Mouse (Mus musculus) myocyte (in vitro differentiated cells): ENCODE data around the gene Flad1. TPM values are rescaled to one million over a fixed set of nuclear protein-coding genes. Genes with fewer than 3 reads are reported as not detected.
A peak's percentile ranks its signal among the peaks of the same experiment; 100 is the strongest.

Experiments used
- H3K27me3 ChIP-seq: one replicate; pipeline ENCODE4 v1.6.1; 2011; ENCODE audit not compliant: control insufficient read depth, insufficient read depth, insufficient read length
- H3K36me3 ChIP-seq: one replicate; pipeline ENCODE4 v1.6.1; 2011; ENCODE audit not compliant: control insufficient read depth, insufficient read depth
- H3K4me2 ChIP-seq: one replicate; pipeline ENCODE4 v1.6.1; 2011; ENCODE audit warnings: low read depth, control low read depth
- H3K4me3 ChIP-seq: one replicate; pipeline ENCODE4 v1.5.1; 2011; ENCODE audit warnings: mild to moderate bottlenecking, control low read depth, moderate library complexity
- H3K79me2 ChIP-seq: one replicate; pipeline ENCODE4 v1.6.1; 2011; ENCODE audit not compliant: control insufficient read depth, insufficient read depth
- H3ac ChIP-seq: one replicate; pipeline ENCODE4 v1.6.1; 2011; ENCODE audit not compliant: control insufficient read depth, insufficient read length
- CEBPB ChIP-seq: IDR thresholded peaks from 2 replicates; pipeline ENCODE4 v1.6.1; 2011; ENCODE audit warnings: mild to moderate bottlenecking, moderate library complexity; ENCODE audit not compliant: poor library complexity, insufficient read depth, severe bottlenecking
- E2F4 ChIP-seq: IDR thresholded peaks from one replicate; pipeline ENCODE4 v1.6.1; 2011; ENCODE audit warnings: mild to moderate bottlenecking, control low read depth, moderate library complexity; ENCODE audit not compliant: insufficient read depth
- MAX ChIP-seq: IDR thresholded peaks from one replicate; pipeline ENCODE4 v1.6.1; 2011; ENCODE audit warnings: low read depth, mild to moderate bottlenecking, control low read depth
- MYOD1 ChIP-seq, 3 experiments: IDR thresholded peaks; one replicate each; pipeline ENCODE4 v1.6.1; 2011; ENCODE audit warnings: control low read depth in 2 of 3, low read depth in 2 of 3, mild to moderate bottlenecking in 2 of 3, moderate library complexity in 1 of 3; ENCODE audit not compliant: insufficient read length in 2 of 3, control insufficient read depth in 1 of 3
- MYOG ChIP-seq, 3 experiments: IDR thresholded peaks; one replicate each; pipeline ENCODE4 v1.6.1; 2011; ENCODE audit warnings: control low read depth in 2 of 3, low read depth in 2 of 3, mild to moderate bottlenecking in 2 of 3; ENCODE audit not compliant: insufficient read length in 2 of 3, control insufficient read depth in 1 of 3, insufficient read depth in 1 of 3
- POLR2A ChIP-seq: IDR thresholded peaks from one replicate; pipeline ENCODE4 v1.6.1; 2011; ENCODE audit warnings: low read depth, mild to moderate bottlenecking, control low read depth, moderate library complexity; ENCODE audit not compliant: insufficient read length
- POLR2AphosphoS2 ChIP-seq: IDR thresholded peaks from one replicate; pipeline ENCODE4 v1.6.1; 2011; ENCODE audit warnings: low read depth, control low read depth; ENCODE audit not compliant: insufficient read length
- REST ChIP-seq: IDR thresholded peaks from one replicate; pipeline ENCODE4 v1.6.1; 2011; ENCODE audit warnings: mild to moderate bottlenecking, control low read depth, moderate library complexity; ENCODE audit not compliant: insufficient read depth, insufficient read length
- SRF ChIP-seq: IDR thresholded peaks from one replicate; pipeline ENCODE4 v1.6.1; 2011; ENCODE audit warnings: low read depth; ENCODE audit not compliant: control insufficient read depth, insufficient read length
- TCF12 ChIP-seq: IDR thresholded peaks from one replicate; pipeline ENCODE4 v1.6.1; 2011; ENCODE audit warnings: mild to moderate bottlenecking, control low read depth; ENCODE audit not compliant: poor library complexity, insufficient read depth, severe bottlenecking
- TCF3 ChIP-seq: IDR thresholded peaks from one replicate; pipeline ENCODE4 v1.6.1; 2011; ENCODE audit warnings: low read depth, control low read depth; ENCODE audit not compliant: insufficient read length
- USF1 ChIP-seq: IDR thresholded peaks from one replicate; pipeline ENCODE4 v1.6.1; 2011; ENCODE audit warnings: low read depth, mild to moderate bottlenecking, control low read depth, moderate library complexity
- polyA plus RNA-seq: library from polyadenylated mRNA; unstranded; fragments of >200 nt; fragmentation: generic; extraction: Trizol; gene quantifications from one replicate; pipeline ENCODE4 v1.2.1, GENCODE M21; 2012; ENCODE audit warnings: missing spikeins

The Flad1 gene
- polyA plus RNA-seq, 1 experiment, result 19.8 TPM

- Histone ChIP-seq H3K36me3 (no peaks in the 10 kb centered on the region), H3K4me2 (no peak within 1 kb of the TSS), H3K27me3 (peaks cover 42% of the 10 kb centered on the region), H3ac (no peak within 1 kb of the TSS), H3K4me3 (no peak within 1 kb of the TSS), H3K79me2 (no peaks in the 10 kb centered on the region)
- TF ChIP-seq MAX (no peak), REST (no peak), SRF (no peak), E2F4 (no peak), TCF12 (no peak), CEBPB (no peak), USF1 (no peak), TCF3 (no peak), MYOG (IDR thresholded peaks at IDR 0.05; ENCODE audit: control insufficient read depth in 1 of 3, insufficient read depth in 1 of 3, insufficient read length in 2 of 3, low read depth in 2 of 3) (no peak), POLR2AphosphoS2 (no peak), MYOD1 (IDR thresholded peaks at IDR 0.05; ENCODE audit: control insufficient read depth in 1 of 3, insufficient read length in 2 of 3, low read depth in 2 of 3) (no peak), POLR2A (no peak)
Observed at GRCm38 (mm10) chr3:89365153-89365485, 46.6 kb downstream of the Flad1 start, which contains the start of gene Dcst1. TSS of gene Dcst1 (minus strand) at chr3:89365253.

DNA sequence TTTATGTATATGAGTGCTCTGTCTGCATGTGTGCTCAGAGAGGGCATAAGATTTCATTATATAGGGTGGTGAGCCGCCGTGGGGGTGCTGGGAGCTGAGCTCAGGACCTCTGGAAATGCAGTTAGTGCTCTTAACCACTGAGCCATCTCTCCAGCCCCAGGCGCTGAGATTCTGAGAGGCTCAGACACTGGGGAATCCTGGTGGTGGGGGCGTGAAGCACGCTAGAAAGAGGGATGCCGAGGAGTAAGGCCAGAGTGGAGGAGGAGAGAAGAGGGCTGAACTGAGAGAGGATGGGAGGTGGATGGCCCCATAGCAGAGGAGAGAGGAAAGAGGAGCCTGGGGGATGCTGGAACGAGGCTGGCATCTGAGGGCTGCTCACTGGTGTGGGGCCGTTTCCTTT is 47.0 kb downstream of the Flad1 start:
- no peaks in the 10 kb centered on the region for H3K79me2 ChIP-seq
- H3ac ChIP-seq, result no peak overlapping the region
- TF ChIP-seq TCF12 (no peak), USF1 (no peak), MAX (no peak), POLR2A (no peak), MYOG (IDR thresholded peaks at IDR 0.05; ENCODE audit: control insufficient read depth in 1 of 3, insufficient read depth in 1 of 3, insufficient read length in 2 of 3, low read depth in 2 of 3) (no peak), POLR2AphosphoS2 (no peak), E2F4 (no peak), SRF (no peak), TCF3 (no peak), REST (no peak), CEBPB (no peak), MYOD1 (IDR thresholded peaks at IDR 0.05; ENCODE audit: control insufficient read depth in 1 of 3, insufficient read length in 2 of 3, low read depth in 2 of 3) (no peak)
- H3K27me3 ChIP-seq, result peaks cover 42% of the 10 kb centered on the region
- no peak overlapping the region for H3K4me2 ChIP-seq
- H3K36me3 ChIP-seq, result no peaks in the 10 kb centered on the region
- H3K4me3 ChIP-seq, result no peak overlapping the region

DNA sequence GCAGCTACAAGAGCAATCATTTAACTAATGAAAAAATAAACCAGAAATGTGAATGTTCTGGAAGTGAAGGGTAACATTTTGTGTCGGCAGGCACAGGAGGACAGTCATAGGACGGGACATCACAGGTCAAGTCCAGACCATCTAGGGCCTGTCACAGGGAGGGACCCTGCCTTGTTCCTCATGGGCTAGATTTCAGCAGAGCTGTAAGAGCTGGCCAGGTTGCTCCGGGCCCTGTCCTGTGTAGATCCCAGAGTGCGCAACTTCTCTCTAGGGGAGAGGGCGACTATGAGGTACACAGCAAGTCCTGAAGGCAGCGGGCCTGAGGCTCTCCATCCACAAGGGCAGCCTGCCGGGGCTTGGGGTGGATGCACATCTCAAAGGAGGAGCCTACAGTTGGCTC is 50.0 kb downstream of the Flad1 start, which contains the start of gene Dcst2:
Dcst2 (plus strand) TSS at position 301 of the 400 bp plus-strand sequence.
- no peaks in the 10 kb centered on the region for H3K79me2 ChIP-seq
- H3K4me3 ChIP-seq, result no peak within 1 kb of the TSS
- TF ChIP-seq MAX (no peak), MYOG (IDR thresholded peaks at IDR 0.05; ENCODE audit: control insufficient read depth in 1 of 3, insufficient read depth in 1 of 3, insufficient read length in 2 of 3, low read depth in 2 of 3) (no peak), USF1 (no peak), TCF12 (no peak), POLR2AphosphoS2 (no peak), MYOD1 (IDR thresholded peaks at IDR 0.05; ENCODE audit: control insufficient read depth in 1 of 3, insufficient read length in 2 of 3, low read depth in 2 of 3) (no peak), CEBPB (no peak), TCF3 (no peak), POLR2A (no peak), REST (no peak)
- H3ac ChIP-seq, result no peak within 1 kb of the TSS
- H3K27me3 ChIP-seq, result peaks cover 22% of the 10 kb centered on the region
- H3K36me3 ChIP-seq, result no peaks in the 10 kb centered on the region
- no peak within 1 kb of the TSS for H3K4me2 ChIP-seq

- Histone ChIP-seq H3K79me2 (no peaks in the 10 kb centered on the region), H3K4me3 (no peak overlapping the region), H3ac (no peak overlapping the region), H3K27me3 (peaks cover 18% of the 10 kb centered on the region), H3K4me2 (peak overlapping the region; percentile 61), H3K36me3 (no peaks in the 10 kb centered on the region)
- no peak for TF ChIP-seq POLR2AphosphoS2
- TF ChIP-seq REST, result no peak
- no peak for TF ChIP-seq E2F4
- no peak for TF ChIP-seq MYOD1 (IDR thresholded peaks at IDR 0.05; ENCODE audit: control insufficient read depth in 1 of 3, insufficient read length in 2 of 3, low read depth in 2 of 3)
- TF ChIP-seq SRF, result no peak
- no peak for TF ChIP-seq MAX
- no peak for TF ChIP-seq USF1
- no peak for TF ChIP-seq MYOG (IDR thresholded peaks at IDR 0.05; ENCODE audit: control insufficient read depth in 1 of 3, insufficient read depth in 1 of 3, insufficient read length in 2 of 3, low read depth in 2 of 3)
- TF ChIP-seq POLR2A, result no peak
- TF ChIP-seq TCF12, result no peak
- TF ChIP-seq TCF3, result no peak
- no peak for TF ChIP-seq CEBPB
Observed at GRCm38 (mm10) chr3:89360237-89360636, 51.4 kb downstream of the Flad1 start.

DNA sequence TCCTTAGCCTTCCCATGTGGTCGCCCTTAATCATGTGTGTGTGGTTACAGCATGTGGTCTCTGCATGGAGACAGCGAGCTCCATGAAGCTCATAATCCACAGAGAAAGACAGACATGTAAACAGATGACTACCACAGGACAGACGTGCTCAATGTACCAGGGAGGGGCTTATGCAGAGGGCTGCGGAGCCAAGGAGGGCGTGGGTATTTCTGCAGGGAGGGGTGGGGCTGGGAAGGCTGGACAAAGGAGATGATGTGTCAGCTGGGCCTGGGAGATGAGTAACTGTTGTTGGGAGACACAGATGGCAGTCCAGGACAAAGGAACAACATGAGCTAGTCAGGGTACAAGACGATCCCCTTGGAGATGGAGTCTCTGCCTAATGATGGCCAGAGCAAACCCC is 52.0 kb downstream of the Flad1 start:
- no peak overlapping the region for H3ac ChIP-seq
- TF ChIP-seq TCF12 (no peak), TCF3 (no peak), SRF (no peak), MYOD1 (IDR thresholded peaks at IDR 0.05; ENCODE audit: control insufficient read depth in 1 of 3, insufficient read length in 2 of 3, low read depth in 2 of 3) (peak in 2 of 3 experiments; percentile 8 to 21), MAX (no peak), POLR2A (peak; percentile 62), USF1 (no peak), MYOG (IDR thresholded peaks at IDR 0.05; ENCODE audit: control insufficient read depth in 1 of 3, insufficient read depth in 1 of 3, insufficient read length in 2 of 3, low read depth in 2 of 3) (peak in 1 of 3 experiments; percentile 32), REST (no peak), POLR2AphosphoS2 (peak; percentile 26), CEBPB (no peak), E2F4 (no peak)
- no peaks in the 10 kb centered on the region for H3K79me2 ChIP-seq
- H3K27me3 ChIP-seq, result peaks cover 12% of the 10 kb centered on the region
- H3K36me3 ChIP-seq, result no peaks in the 10 kb centered on the region
- peak overlapping the region; percentile 61 for H3K4me2 ChIP-seq
- H3K4me3 ChIP-seq, result no peak overlapping the region
